Mouse (Mus musculus): Measurements from ENCODE around the gene Olfr1269.

Gene Olfr1269

DNA sequence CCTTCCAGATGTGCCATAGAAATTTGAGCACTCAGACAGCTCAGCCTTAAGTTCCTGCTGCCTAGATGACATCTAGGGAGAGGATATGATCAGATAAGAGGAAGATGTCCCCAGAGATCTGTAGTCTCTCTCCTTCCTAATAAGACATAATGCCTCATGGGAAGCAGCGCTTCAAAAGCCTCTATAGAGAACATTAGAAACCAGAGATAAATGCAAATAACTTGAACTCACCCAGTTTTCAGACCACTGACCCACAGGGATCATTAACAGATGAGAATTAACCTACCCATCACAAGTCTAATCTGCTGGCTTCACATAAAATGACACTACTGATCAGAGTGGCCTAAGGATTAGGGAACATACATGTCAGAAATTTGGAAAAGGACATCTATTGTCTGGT is at the start of gene Olfr1269:
Gene Olfr1269, minus strand, starts transcription at position 101 of the 400 bp plus-strand sequence.
- no peak for DNase-seq (ENCODE audit: low spot score in 2 of 2)

DNA sequence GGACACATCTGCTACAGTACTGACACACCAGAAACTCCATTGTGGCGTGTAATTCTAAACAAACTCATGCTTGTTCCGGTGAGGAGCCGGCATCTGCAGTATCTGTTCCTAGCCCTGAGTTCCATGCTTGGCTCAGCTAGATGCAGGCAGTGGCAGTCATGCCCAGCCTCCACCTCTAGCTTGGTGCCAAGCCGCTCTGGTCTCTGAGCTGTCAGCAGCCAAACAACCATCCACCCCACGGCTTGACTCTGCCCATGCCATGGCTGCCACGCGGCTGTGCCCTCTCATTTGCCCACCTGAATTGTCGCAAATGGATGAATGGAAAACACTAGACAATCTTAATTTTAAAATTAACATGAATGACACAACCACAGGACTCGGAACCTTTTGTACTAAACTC is 32.7 kb upstream of the Olfr1269 start:
- no peak for DNase-seq (ENCODE audit: low spot score in 2 of 2)

DNA sequence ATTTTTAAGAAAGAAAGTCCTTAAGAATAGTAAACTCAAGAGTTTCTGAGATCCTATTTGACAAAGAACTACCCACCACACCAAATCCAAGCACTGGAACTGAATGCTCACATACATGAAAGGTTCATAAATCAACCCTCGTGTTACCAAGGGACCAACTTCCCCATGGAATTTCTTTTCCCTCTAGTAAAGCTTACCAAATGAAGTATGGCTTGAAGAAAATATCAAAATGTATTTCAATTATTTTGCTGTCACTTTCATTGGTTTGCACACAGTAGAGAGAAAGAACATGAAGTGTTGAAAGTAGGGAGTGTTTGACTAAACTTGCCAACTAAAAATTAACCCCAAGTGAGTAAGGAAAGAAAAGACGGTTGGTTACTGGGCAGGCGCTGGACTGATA is 31.8 kb upstream of the Olfr1269 start, which contains the start of gene Olfr1270:
Gene Olfr1270, minus strand, starts transcription at position 101 of the 400 bp plus-strand sequence.
- no peak for DNase-seq (ENCODE audit: low spot score in 2 of 2)

DNA sequence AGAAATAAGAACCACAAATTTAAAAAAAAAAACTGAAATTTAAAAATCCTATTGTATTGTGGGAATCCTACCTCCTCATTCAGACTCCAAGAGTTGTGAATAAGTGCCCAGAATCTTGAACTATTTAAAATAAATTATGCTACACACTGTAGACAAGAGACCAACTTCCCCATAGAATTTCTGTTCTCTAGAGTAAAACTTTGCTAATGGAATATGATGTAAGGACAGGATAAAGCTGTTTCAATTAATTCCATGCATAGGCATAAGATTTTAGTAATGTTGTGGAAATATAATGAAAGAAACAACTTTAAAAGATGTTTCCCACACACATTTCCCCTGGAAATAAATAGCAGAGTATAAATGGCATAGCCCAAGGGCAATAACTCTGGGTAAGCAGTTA is 21.0 kb upstream of the Olfr1269 start, which contains the start of gene Olfr32:
Gene Olfr32, minus strand, starts transcription at position 101 of the 400 bp plus-strand sequence.
- DNase-seq (ENCODE audit: low spot score in 2 of 2) = no peak

DNA sequence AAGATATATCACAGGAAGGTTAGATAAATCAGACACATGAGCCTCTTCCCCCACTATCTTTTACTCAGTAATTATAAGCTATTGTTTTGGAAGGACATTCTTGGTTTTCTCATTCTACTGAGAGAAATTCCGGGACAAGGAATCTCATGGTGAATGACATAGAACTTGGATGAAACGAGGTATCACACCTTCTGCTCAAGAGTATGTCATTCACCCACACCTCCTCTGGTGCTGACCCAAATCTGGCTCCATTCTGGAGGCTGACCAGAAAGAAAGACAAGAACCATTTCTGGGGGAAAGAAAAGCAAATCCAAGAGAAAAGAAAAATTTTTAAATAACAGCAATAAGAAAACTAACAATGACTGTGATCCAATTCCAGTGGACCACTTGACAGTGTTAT is 51.1 kb downstream of the Olfr1269 start:
- no peak for DNase-seq (ENCODE audit: low spot score in 2 of 2)
